Mouse (Mus musculus): ENCODE measurements around the gene Cyp4f17.
"Not testable (repeated sequence)": the region's sequence is repeated elsewhere in the genome, so short reads cannot be mapped to it uniquely, and the experiment has no call there.

The Cyp4f17 gene

GRCm38 (mm10) chr17:32505851-32506728 lies at the start of gene Cyp4f17:
Gene Cyp4f17 (plus strand): TSS chr17:32506050.
- peak; percentile 14 to 55 for DNase-seq (ENCODE audit: low spot score in 2 of 2)

- DNase-seq (ENCODE audit: low spot score in 2 of 2), result no peak
Measured at GRCm38 (mm10) chr17:32468494-32468893, 37.4 kb upstream of the Cyp4f17 start.

- no peak for DNase-seq (ENCODE audit: low spot score in 2 of 2)
Measured at GRCm38 (mm10) chr17:32470795-32471194, 35.1 kb upstream of the Cyp4f17 start.

- DNase-seq (ENCODE audit: low spot score in 2 of 2), result no peak
Measured at GRCm38 (mm10) chr17:32472176-32472575, 33.7 kb upstream of the Cyp4f17 start.

GRCm38 (mm10) chr17:32474954-32475560 lies 30.8 kb upstream of the Cyp4f17 start:
- DNase-seq (ENCODE audit: low spot score in 2 of 2), result no peak

- no peak for DNase-seq (ENCODE audit: low spot score in 2 of 2)
Measured at GRCm38 (mm10) chr17:32477204-32477603, 28.6 kb upstream of the Cyp4f17 start.

GRCm38 (mm10) chr17:32478727-32479126 lies 27.1 kb upstream of the Cyp4f17 start:
- no peak for DNase-seq (ENCODE audit: low spot score in 2 of 2)

- no peak for DNase-seq (ENCODE audit: low spot score in 2 of 2)
Measured at GRCm38 (mm10) chr17:32479554-32480506, 26.0 kb upstream of the Cyp4f17 start.

GRCm38 (mm10) chr17:32481766-32482165 lies 24.1 kb upstream of the Cyp4f17 start:
- no peak for DNase-seq (ENCODE audit: low spot score in 2 of 2)

- DNase-seq (ENCODE audit: low spot score in 2 of 2), result peak; percentile 80 to 84
Measured at GRCm38 (mm10) chr17:32483200-32483599, 22.6 kb upstream of the Cyp4f17 start.

- peak in 1 of 2 experiments; percentile 8 for DNase-seq (ENCODE audit: low spot score in 2 of 2)
Measured at GRCm38 (mm10) chr17:32492349-32492980, 13.4 kb upstream of the Cyp4f17 start.

- DNase-seq (ENCODE audit: low spot score in 2 of 2), result peak; percentile 37 to 40
Measured at GRCm38 (mm10) chr17:32494601-32495000, 11.2 kb upstream of the Cyp4f17 start.

- not testable (repeated sequence) for DNase-seq (ENCODE audit: low spot score in 2 of 2)
Measured at GRCm38 (mm10) chr17:32500511-32500910, 5.3 kb upstream of the Cyp4f17 start.

- DNase-seq (ENCODE audit: low spot score in 2 of 2), result no peak
Measured at GRCm38 (mm10) chr17:32501051-32501450, 4.8 kb upstream of the Cyp4f17 start.

- DNase-seq (ENCODE audit: low spot score in 2 of 2), result no peak
Measured at GRCm38 (mm10) chr17:32503111-32503510, 2.7 kb upstream of the Cyp4f17 start.

GRCm38 (mm10) chr17:32506729-32507245 lies 937 bp downstream of the Cyp4f17 start:
- peak in 1 of 2 experiments; percentile 31 for DNase-seq (ENCODE audit: low spot score in 2 of 2)

- no peak for DNase-seq (ENCODE audit: low spot score in 2 of 2)
Measured at GRCm38 (mm10) chr17:32516126-32516525, 10.3 kb downstream of the Cyp4f17 start.

- no peak for DNase-seq (ENCODE audit: low spot score in 2 of 2)
Measured at GRCm38 (mm10) chr17:32521981-32522380, 16.1 kb downstream of the Cyp4f17 start.

GRCm38 (mm10) chr17:32522386-32522785 lies 16.5 kb downstream of the Cyp4f17 start:
- DNase-seq (ENCODE audit: low spot score in 2 of 2), result no peak

- no peak for DNase-seq (ENCODE audit: low spot score in 2 of 2)
Measured at GRCm38 (mm10) chr17:32522816-32523215, 17.0 kb downstream of the Cyp4f17 start.

GRCm38 (mm10) chr17:32523895-32524294 lies 18.0 kb downstream of the Cyp4f17 start:
- DNase-seq (ENCODE audit: low spot score in 2 of 2), result no peak

Measured in urinary bladder, adult 18-20 months (tissue).